ENCODE assay signal across 24 mouse cellular contexts in genomic region chr6:108146637-108147036, GRCm38 (mm10). TPM values are rescaled to one million over a fixed set of nuclear protein-coding genes. Genes with fewer than 3 reads are reported as not detected.
DNase-seq lines count a peak whose midpoint lies in the region; ATAC-seq and TF ChIP-seq lines count a peak whose summit lies in the region.
"Had no signal": no experiment of that assay in that cellular context is flagged by ENCODE, and none has a peak within 500 bp of the region (broad histone marks: within the 10 kb centered on the region; RNA-seq: fewer than 3 reads in every experiment).

No protein-coding gene starts in this region.

- DNase-seq in forebrain, postnatal 0 days = no peak
- no peak for DNase-seq in kidney, adult 2 months
- no peak for DNase-seq in kidney, adult 11 months
- no peak for DNase-seq in neural tube, embryonic 11.5 days (ENCODE audit: low spot score)
- DNase-seq in neural tube, embryonic 10.5 days (ENCODE audit: extremely low spot score, low spot score) = no peak
- DNase-seq in layer of hippocampus, adult 9-11 months = no peak
- DNase-seq: adrenal gland, postnatal 25 days; B cell, adult 2 months; cerebellum, adult 11-12 months; cerebellum, adult 9-11 months; heart, postnatal 10 days; kidney, postnatal 10 days; lung, embryonic 14.5 days; lung, postnatal 14 days; thymus, adult 2 months; thymus, postnatal 4 days had no signal

- H3K4me1 ChIP-seq in forebrain, postnatal 0 days (ENCODE audit: insufficient read depth) = peaks cover 10% of the 10 kb centered on the region; the same call in 1 of the 2 replicates
- H3K4me1 ChIP-seq in forebrain, embryonic 12.5 days = peaks cover 17% of the 10 kb centered on the region
- peaks cover 13% of the 10 kb centered on the region for H3K4me1 ChIP-seq in kidney, adult 2 months (ENCODE audit: control insufficient read depth, insufficient read depth, low read length)
- peaks cover 3% of the 10 kb centered on the region; the same call in 1 of the 2 replicates for H3K4me1 ChIP-seq in neural tube, embryonic 11.5 days (ENCODE audit: control insufficient read depth, insufficient read depth, low read length)
- H3K4me1 ChIP-seq: embryonic facial prominence, embryonic 12.5 days; heart, embryonic 13.5 days; intestine, embryonic 15.5 days; limb, embryonic 10.5 days; limb, embryonic 15.5 days had no signal

- H3K27me3 ChIP-seq in forebrain, postnatal 0 days (ENCODE audit: insufficient read depth, low read length) = no peaks in the 10 kb centered on the region
- no peaks in the 10 kb centered on the region for H3K27me3 ChIP-seq in forebrain, embryonic 12.5 days
- H3K27me3 ChIP-seq in kidney, adult 2 months (replicated peaks; ENCODE audit: control insufficient read depth, insufficient read depth, low read length) = no peaks in the 10 kb centered on the region
- no peaks in the 10 kb centered on the region for H3K27me3 ChIP-seq in neural tube, embryonic 11.5 days (ENCODE audit: control insufficient read depth, insufficient read depth, low read length)
- H3K27me3 ChIP-seq: embryonic facial prominence, embryonic 12.5 days; heart, embryonic 13.5 days; intestine, embryonic 15.5 days; limb, embryonic 15.5 days; neural tube, embryonic 12.5 days had no signal

- WGBS in forebrain, postnatal 0 days = 89% methylated on average over 4 of the region's 4 CpGs
- WGBS in forebrain, embryonic 12.5 days = 92% methylated on average over 4 of the region's 4 CpGs
- 81% methylated on average over 4 of the region's 4 CpGs for WGBS in kidney, adult 2 months
- 88% methylated on average over 4 of the region's 4 CpGs for WGBS in neural tube, embryonic 11.5 days

- 0 out of 2 replicates have a peak, but pooled peaks cover 3% of the 10 kb centered on the region for H3K36me3 ChIP-seq in forebrain, postnatal 0 days (ENCODE audit: insufficient read depth)
- H3K36me3 ChIP-seq in forebrain, embryonic 12.5 days (replicated peaks) = no peaks in the 10 kb centered on the region; the same call in 1 of the 2 replicates
- no peaks in the 10 kb centered on the region for H3K36me3 ChIP-seq in kidney, adult 2 months (ENCODE audit: control insufficient read depth, insufficient read depth, low read length)
- no peaks in the 10 kb centered on the region for H3K36me3 ChIP-seq in neural tube, embryonic 11.5 days (ENCODE audit: control insufficient read depth, insufficient read depth, low read length)
- H3K36me3 ChIP-seq: intestine, embryonic 15.5 days had no signal

- TF ChIP-seq CTCF in forebrain, postnatal 0 days (IDR thresholded peaks at IDR 0.05; ENCODE audit: low read depth) = no peak
- no peak for TF ChIP-seq CTCF in kidney, adult 2 months (conservative IDR thresholded peaks at IDR 0.05; ENCODE audit: insufficient read depth, insufficient read length, low read depth, low read length)

- no peak for ATAC-seq in forebrain, postnatal 0 days
- no peak for ATAC-seq in forebrain, embryonic 12.5 days (ENCODE audit: low FRiP score)
- ATAC-seq in neural tube, embryonic 11.5 days (ENCODE audit: insufficient read depth, low FRiP score, low TSS enrichment) = no peak; the same call in 1 of the 2 replicates
- ATAC-seq: intestine, embryonic 15.5 days had no signal

- H3K4me2 ChIP-seq in forebrain, postnatal 0 days (ENCODE audit: low read depth) = no peak overlapping the region
- no peak overlapping the region for H3K4me2 ChIP-seq in forebrain, embryonic 12.5 days
- no peak overlapping the region for H3K4me2 ChIP-seq in neural tube, embryonic 11.5 days (ENCODE audit: low read depth)
- H3K4me2 ChIP-seq: embryonic facial prominence, embryonic 12.5 days; heart, embryonic 13.5 days; intestine, embryonic 15.5 days; limb, embryonic 15.5 days; lung, embryonic 14.5 days; neural tube, embryonic 12.5 days had no signal

- no peaks in the 10 kb centered on the region for H3K9me3 ChIP-seq in forebrain, postnatal 0 days (ENCODE audit: low read length)
- no peaks in the 10 kb centered on the region for H3K9me3 ChIP-seq in forebrain, embryonic 12.5 days
- H3K9me3 ChIP-seq in neural tube, embryonic 11.5 days (ENCODE audit: control insufficient read depth, low read length) = no peaks in the 10 kb centered on the region
- H3K9me3 ChIP-seq: embryonic facial prominence, embryonic 12.5 days; heart, embryonic 13.5 days; intestine, embryonic 15.5 days; limb, embryonic 10.5 days; limb, embryonic 15.5 days; neural tube, embryonic 12.5 days had no signal

- peak overlapping the region; percentile 55; the same call in 1 of the 2 replicates for H3K27ac ChIP-seq in forebrain, postnatal 0 days (ENCODE audit: low read depth, low read length)
- no peak overlapping the region for H3K27ac ChIP-seq in forebrain, embryonic 12.5 days
- H3K27ac ChIP-seq in kidney, adult 2 months (ENCODE audit: insufficient read depth, low read depth, low read length) = peak overlapping the region; percentile 58
- H3K27ac ChIP-seq in neural tube, embryonic 11.5 days (ENCODE audit: low read depth, low read length) = peak overlapping the region; percentile 44
- H3K27ac ChIP-seq: embryonic facial prominence, embryonic 12.5 days; heart, embryonic 13.5 days; intestine, embryonic 15.5 days; limb, embryonic 10.5 days; limb, embryonic 15.5 days; liver, embryonic 14.5 days; neural tube, embryonic 12.5 days had no signal

- H3K9ac ChIP-seq in forebrain, postnatal 0 days = no peak overlapping the region
- no peak overlapping the region for H3K9ac ChIP-seq in forebrain, embryonic 12.5 days
- H3K9ac ChIP-seq in neural tube, embryonic 11.5 days (ENCODE audit: low read length) = no peak overlapping the region
- H3K9ac ChIP-seq: embryonic facial prominence, embryonic 12.5 days; heart, embryonic 13.5 days; intestine, embryonic 15.5 days; limb, embryonic 15.5 days; liver, embryonic 14.5 days; lung, embryonic 14.5 days; neural tube, embryonic 12.5 days had no signal

- no peak for TF ChIP-seq POLR2A in kidney, adult 2 months (IDR thresholded peaks at IDR 0.05; ENCODE audit: low read depth, low read length)

- H3K4me3 ChIP-seq in forebrain, postnatal 0 days (ENCODE audit: low read depth, low read length) = no peak overlapping the region
- no peak overlapping the region for H3K4me3 ChIP-seq in forebrain, embryonic 12.5 days (replicated peaks)
- H3K4me3 ChIP-seq in kidney, adult 2 months (ENCODE audit: insufficient read depth, low read depth, low read length) = no peak overlapping the region
- no peak overlapping the region for H3K4me3 ChIP-seq in neural tube, embryonic 11.5 days (ENCODE audit: low read depth, low read length)
- H3K4me3 ChIP-seq: embryonic facial prominence, embryonic 12.5 days; heart, embryonic 13.5 days; intestine, embryonic 15.5 days; limb, embryonic 10.5 days; limb, embryonic 15.5 days; neural tube, embryonic 12.5 days had no signal

RNA-seq across cellular contexts. Expression of gene Sumf1, which starts 38.7 kb away (rescaled TPM):
- total RNA-seq in forebrain, postnatal 0 days (2014; rRNA removed) = 15.7 and 18.3 TPM in 2 replicates
- polyA plus RNA-seq in forebrain, postnatal 0 days (2015; fragmentation: Nextera tagmentation; extraction: Ambion mirVana) = 7.7 and 11.6 TPM in 2 replicates
- 17.0 and 17.1 TPM in 2 replicates for polyA plus RNA-seq in forebrain, embryonic 12.5 days (2016; fragmentation: Nextera tagmentation; extraction: Ambion mirVana)
- 37.6 and 46.0 TPM in 2 replicates for polyA plus RNA-seq in kidney, adult 2 months (2012; rRNA removed)
- 12.4 and 14.1 TPM in 2 replicates for polyA plus RNA-seq in neural tube, embryonic 11.5 days (2014; fragmentation: Nextera tagmentation; extraction: Ambion mirVana)
